Mouse (Mus musculus): ENCODE data around the gene Slc25a44. TPM values are rescaled to one million over a fixed set of nuclear protein-coding genes. Genes with fewer than 3 reads are reported as not detected.
"Not testable (repeated sequence)": the region's sequence is repeated elsewhere in the genome, so short reads cannot be mapped to it uniquely, and the experiment has no call there.

Gene Slc25a44
- polyA plus RNA-seq, 1 experiment from 2014 or later: 11.8 TPM

GRCm38 (mm10) chr3:88409741-88410644 lies 14.9 kb downstream of the Slc25a44 start, which contains the start of gene Pmf1:
TSS of gene Pmf1 (minus strand) at chr3:88410331.
- H3K27ac ChIP-seq: peak within 1 kb of the TSS; percentile 96
- H3K36me3 ChIP-seq: peaks cover 18% of the 10 kb centered on the region; the same call in 1 of the 2 replicates
- peak; percentile 90 for ATAC-seq (replicated peaks; ENCODE audit: insufficient number of reproducible peaks, insufficient read depth, low FRiP score, low read depth)
- H3K4me3 ChIP-seq: peak within 1 kb of the TSS; percentile 68
- WGBS: under 1% methylated on average over 54 of the region's 54 CpGs
- no peaks in the 10 kb centered on the region for H3K27me3 ChIP-seq
- peak within 1 kb of the TSS; percentile 82 for H3K9ac ChIP-seq
- no peaks in the 10 kb centered on the region for H3K9me3 ChIP-seq (replicated peaks)
- peaks cover 31% of the 10 kb centered on the region for H3K4me1 ChIP-seq (replicated peaks)
- peak within 1 kb of the TSS; percentile 75 for H3K4me2 ChIP-seq

DNA sequence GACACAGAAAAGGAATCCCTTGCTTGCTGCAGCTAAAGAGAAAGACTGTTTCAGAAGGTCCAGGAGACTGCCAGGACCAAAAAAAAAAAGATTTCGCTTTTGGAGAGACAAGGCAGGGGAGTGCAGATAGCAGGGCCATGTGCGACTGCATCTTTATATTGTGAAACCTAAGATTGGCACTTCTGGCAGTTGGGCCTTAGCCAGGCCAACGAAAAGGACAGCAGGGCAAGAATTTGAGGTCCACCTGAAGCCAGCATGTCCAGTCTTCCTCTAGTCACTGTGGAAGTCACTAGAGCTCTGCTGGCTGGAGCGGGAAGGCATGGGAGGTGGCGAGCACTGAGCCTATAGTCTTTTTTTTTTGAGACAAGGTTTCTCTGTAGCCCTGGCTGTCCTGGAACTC lies 16.0 kb downstream of the Slc25a44 start:
- Histone ChIP-seq H3K4me2 (peak overlapping the region; percentile 75), H3K9ac (peak overlapping the region; percentile 82), H3K4me1 (replicated peaks) (peaks cover 31% of the 10 kb centered on the region), H3K9me3 (replicated peaks) (no peaks in the 10 kb centered on the region), H3K36me3 (peaks cover 15% of the 10 kb centered on the region; the same call in 1 of the 2 replicates), H3K27ac (peak overlapping the region; percentile 96), H3K27me3 (no peaks in the 10 kb centered on the region), H3K4me3 (peak overlapping the region; percentile 68)
- WGBS: 47% methylated on average over 5 of the region's 5 CpGs
- ATAC-seq (replicated peaks; ENCODE audit: insufficient number of reproducible peaks, insufficient read depth, low FRiP score, low read depth): no peak

DNA sequence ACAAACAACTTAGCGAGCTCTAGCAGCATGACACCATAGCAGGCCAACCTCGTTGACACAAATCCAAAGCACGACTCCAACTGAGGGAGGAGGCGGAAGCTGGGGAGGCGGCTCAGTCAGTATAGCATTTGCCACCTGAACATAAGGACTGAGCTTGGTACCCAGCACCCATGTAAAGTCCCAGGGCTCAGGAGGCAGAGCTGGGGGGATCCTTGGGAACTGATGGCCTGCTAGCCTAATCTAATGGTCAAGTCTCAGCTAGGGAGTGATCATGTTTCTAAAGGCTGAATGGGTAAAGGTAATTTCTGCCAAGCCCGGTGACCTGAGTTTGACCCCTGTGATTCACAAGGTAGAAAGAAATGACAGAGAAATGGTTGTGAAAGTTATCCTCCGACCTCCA lies 17.4 kb downstream of the Slc25a44 start:
- Histone ChIP-seq H3K36me3 (peaks cover 12% of the 10 kb centered on the region; the same call in 1 of the 2 replicates), H3K4me2 (no peak overlapping the region), H3K27ac (no peak overlapping the region), H3K9ac (no peak overlapping the region), H3K4me1 (replicated peaks) (peaks cover 31% of the 10 kb centered on the region), H3K27me3 (no peaks in the 10 kb centered on the region), H3K4me3 (no peak overlapping the region), H3K9me3 (replicated peaks) (no peaks in the 10 kb centered on the region)
- ATAC-seq (replicated peaks; ENCODE audit: insufficient number of reproducible peaks, insufficient read depth, low FRiP score, low read depth): no peak
- WGBS: 50% methylated on average over 7 of the region's 7 CpGs

DNA sequence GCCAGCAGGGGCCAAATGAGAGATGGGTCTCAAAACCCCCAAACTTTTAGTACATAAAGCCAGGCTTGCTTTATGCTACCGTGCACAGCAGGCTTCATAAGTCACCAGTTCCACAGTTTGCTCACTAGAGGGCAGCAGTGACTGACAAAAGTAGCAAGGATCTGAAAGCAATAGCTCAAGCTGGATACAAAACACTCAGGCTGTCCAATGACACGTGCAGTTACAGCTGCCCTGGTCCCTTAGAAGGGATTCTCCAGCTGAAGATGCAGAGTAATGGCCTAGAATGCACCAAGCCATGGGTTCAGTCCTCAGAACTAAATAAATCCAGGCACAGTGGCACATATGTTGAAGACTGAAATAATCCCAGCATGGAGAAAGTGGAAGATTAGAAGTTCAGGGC lies 17.8 kb downstream of the Slc25a44 start:
- Histone ChIP-seq H3K36me3 (peaks cover 8% of the 10 kb centered on the region; the same call in 1 of the 2 replicates), H3K4me1 (replicated peaks) (peaks cover 31% of the 10 kb centered on the region), H3K27ac (no peak overlapping the region), H3K9me3 (replicated peaks) (no peaks in the 10 kb centered on the region), H3K4me2 (no peak overlapping the region), H3K4me3 (no peak overlapping the region), H3K27me3 (no peaks in the 10 kb centered on the region), H3K9ac (no peak overlapping the region)
- 0% methylated on average over 2 of the region's 2 CpGs for WGBS
- ATAC-seq (replicated peaks; ENCODE audit: insufficient number of reproducible peaks, insufficient read depth, low FRiP score, low read depth): no peak

- WGBS: 89% methylated on average over 10 of the region's 10 CpGs
- H3K36me3 ChIP-seq: peaks cover 6% of the 10 kb centered on the region; the same call in 1 of the 2 replicates
- no peak overlapping the region for H3K4me3 ChIP-seq
- no peak overlapping the region for H3K27ac ChIP-seq
- no peak for ATAC-seq (replicated peaks; ENCODE audit: insufficient number of reproducible peaks, insufficient read depth, low FRiP score, low read depth)
- H3K9me3 ChIP-seq (replicated peaks): no peaks in the 10 kb centered on the region
- H3K9ac ChIP-seq: no peak overlapping the region
- H3K4me1 ChIP-seq (replicated peaks): peaks cover 15% of the 10 kb centered on the region
- no peaks in the 10 kb centered on the region for H3K27me3 ChIP-seq
- no peak overlapping the region for H3K4me2 ChIP-seq
Observed at GRCm38 (mm10) chr3:88403522-88404230, 21.3 kb downstream of the Slc25a44 start.

- Histone ChIP-seq H3K27ac (no peak overlapping the region), H3K9ac (no peak overlapping the region), H3K4me3 (no peak overlapping the region), H3K4me1 (replicated peaks) (no peaks in the 10 kb centered on the region), H3K36me3 (peaks cover 17% of the 10 kb centered on the region), H3K4me2 (no peak overlapping the region), H3K27me3 (no peaks in the 10 kb centered on the region), H3K9me3 (replicated peaks) (no peaks in the 10 kb centered on the region)
- ATAC-seq (replicated peaks; ENCODE audit: insufficient number of reproducible peaks, insufficient read depth, low FRiP score, low read depth): no peak
- whole genome bisulfite sequencing: 82% methylated on average over 2 of the region's 2 CpGs
Observed at GRCm38 (mm10) chr3:88398666-88399065, 26.3 kb downstream of the Slc25a44 start.

- WGBS: 89% methylated on average over 8 of the region's 8 CpGs
- no peaks in the 10 kb centered on the region for H3K9me3 ChIP-seq (replicated peaks)
Observed at GRCm38 (mm10) chr3:88395742-88396141, 29.2 kb downstream of the Slc25a44 start.

GRCm38 (mm10) chr3:88395288-88395687 lies 29.7 kb downstream of the Slc25a44 start:
- H3K36me3 ChIP-seq: peaks cover 17% of the 10 kb centered on the region
- H3K27me3 ChIP-seq: no peaks in the 10 kb centered on the region
- no peak for ATAC-seq (replicated peaks; ENCODE audit: insufficient number of reproducible peaks, insufficient read depth, low FRiP score, low read depth)
- WGBS: 93% methylated on average over 6 of the region's 6 CpGs
- H3K4me2 ChIP-seq: no peak overlapping the region
- no peak overlapping the region for H3K4me3 ChIP-seq
- no peak overlapping the region for H3K27ac ChIP-seq
- no peaks in the 10 kb centered on the region for H3K4me1 ChIP-seq (replicated peaks)
- H3K9ac ChIP-seq: no peak overlapping the region
- no peaks in the 10 kb centered on the region for H3K9me3 ChIP-seq (replicated peaks)

More at GRCm38 (mm10) chr3:88395742-88396141, 29.2 kb downstream of the Slc25a44 start:
- Histone ChIP-seq H3K9ac (no peak overlapping the region), H3K4me1 (replicated peaks) (no peaks in the 10 kb centered on the region), H3K4me3 (no peak overlapping the region), H3K4me2 (no peak overlapping the region), H3K27me3 (no peaks in the 10 kb centered on the region), H3K36me3 (peaks cover 15% of the 10 kb centered on the region), H3K27ac (no peak overlapping the region)
- ATAC-seq (replicated peaks; ENCODE audit: insufficient number of reproducible peaks, insufficient read depth, low FRiP score, low read depth): no peak

- H3K9me3 ChIP-seq (replicated peaks): no peaks in the 10 kb centered on the region
- no peaks in the 10 kb centered on the region for H3K27me3 ChIP-seq
- H3K27ac ChIP-seq: no peak overlapping the region
- no peak overlapping the region for H3K4me3 ChIP-seq
- H3K4me2 ChIP-seq: no peak overlapping the region
- WGBS: 79% methylated on average over 9 of the region's 9 CpGs
- no peak overlapping the region for H3K9ac ChIP-seq
- H3K4me1 ChIP-seq (replicated peaks): no peaks in the 10 kb centered on the region
- ATAC-seq (replicated peaks; ENCODE audit: insufficient number of reproducible peaks, insufficient read depth, low FRiP score, low read depth): 0 out of 2 replicates have a peak, but pooled peaks have one; percentile 35
- H3K36me3 ChIP-seq: peaks cover 17% of the 10 kb centered on the region
Observed at GRCm38 (mm10) chr3:88393776-88394375, 31.1 kb downstream of the Slc25a44 start.

GRCm38 (mm10) chr3:88384364-88384763 lies 40.6 kb downstream of the Slc25a44 start, which contains the start of gene Bglap:
TSS of gene Bglap (minus strand) at chr3:88384464.
- WGBS: 75% methylated on average over 5 of the region's 5 CpGs
- Histone ChIP-seq H3K9ac (no peak within 1 kb of the TSS), H3K4me2 (no peak within 1 kb of the TSS), H3K36me3 (no peaks in the 10 kb centered on the region), H3K27me3 (no peaks in the 10 kb centered on the region), H3K4me3 (no peak within 1 kb of the TSS), H3K4me1 (replicated peaks) (peaks cover 3% of the 10 kb centered on the region; the same call in 1 of the 2 replicates), H3K27ac (no peak within 1 kb of the TSS), H3K9me3 (replicated peaks) (no peaks in the 10 kb centered on the region)
- ATAC-seq (replicated peaks; ENCODE audit: insufficient number of reproducible peaks, insufficient read depth, low FRiP score, low read depth): no peak

GRCm38 (mm10) chr3:88382383-88382782 lies 42.6 kb downstream of the Slc25a44 start:
- not testable (repeated sequence) for H3K27me3 ChIP-seq; H3K4me3 ChIP-seq; H3K27ac ChIP-seq; H3K4me2 ChIP-seq; H3K4me1 ChIP-seq (replicated peaks); H3K9ac ChIP-seq; H3K9me3 ChIP-seq (replicated peaks); ATAC-seq (replicated peaks; ENCODE audit: insufficient number of reproducible peaks, insufficient read depth, low FRiP score, low read depth); H3K36me3 ChIP-seq
- WGBS: 57% methylated on average over 2 of the region's 7 CpGs
